Mouse (Mus musculus) myocyte (in vitro differentiated cells): ENCODE data around the gene Il7r. TPM values are rescaled to one million over a fixed set of nuclear protein-coding genes. Genes with fewer than 3 reads are reported as not detected.

ENCODE experiments used
- H3K27me3 ChIP-seq: one replicate; pipeline ENCODE4 v1.6.1; 2011; ENCODE audit not compliant: control insufficient read depth, insufficient read depth, insufficient read length
- H3K36me3 ChIP-seq: one replicate; pipeline ENCODE4 v1.6.1; 2011; ENCODE audit not compliant: control insufficient read depth, insufficient read depth
- H3K4me2 ChIP-seq: one replicate; pipeline ENCODE4 v1.6.1; 2011; ENCODE audit warnings: low read depth, control low read depth
- H3K4me3 ChIP-seq: one replicate; pipeline ENCODE4 v1.5.1; 2011; ENCODE audit warnings: mild to moderate bottlenecking, control low read depth, moderate library complexity
- H3K79me2 ChIP-seq: one replicate; pipeline ENCODE4 v1.6.1; 2011; ENCODE audit not compliant: control insufficient read depth, insufficient read depth
- H3ac ChIP-seq: one replicate; pipeline ENCODE4 v1.6.1; 2011; ENCODE audit not compliant: control insufficient read depth, insufficient read length
- CEBPB ChIP-seq: IDR thresholded peaks from 2 replicates; pipeline ENCODE4 v1.6.1; 2011; ENCODE audit warnings: mild to moderate bottlenecking, moderate library complexity; ENCODE audit not compliant: poor library complexity, insufficient read depth, severe bottlenecking
- E2F4 ChIP-seq: IDR thresholded peaks from one replicate; pipeline ENCODE4 v1.6.1; 2011; ENCODE audit warnings: mild to moderate bottlenecking, control low read depth, moderate library complexity; ENCODE audit not compliant: insufficient read depth
- MAX ChIP-seq: IDR thresholded peaks from one replicate; pipeline ENCODE4 v1.6.1; 2011; ENCODE audit warnings: low read depth, mild to moderate bottlenecking, control low read depth
- MYOD1 ChIP-seq, 3 experiments: IDR thresholded peaks; one replicate each; pipeline ENCODE4 v1.6.1; 2011; ENCODE audit warnings: control low read depth in 2 of 3, low read depth in 2 of 3, mild to moderate bottlenecking in 2 of 3, moderate library complexity in 1 of 3; ENCODE audit not compliant: insufficient read length in 2 of 3, control insufficient read depth in 1 of 3
- MYOG ChIP-seq, 3 experiments: IDR thresholded peaks; one replicate each; pipeline ENCODE4 v1.6.1; 2011; ENCODE audit warnings: control low read depth in 2 of 3, low read depth in 2 of 3, mild to moderate bottlenecking in 2 of 3; ENCODE audit not compliant: insufficient read length in 2 of 3, control insufficient read depth in 1 of 3, insufficient read depth in 1 of 3
- POLR2A ChIP-seq: IDR thresholded peaks from one replicate; pipeline ENCODE4 v1.6.1; 2011; ENCODE audit warnings: low read depth, mild to moderate bottlenecking, control low read depth, moderate library complexity; ENCODE audit not compliant: insufficient read length
- POLR2AphosphoS2 ChIP-seq: IDR thresholded peaks from one replicate; pipeline ENCODE4 v1.6.1; 2011; ENCODE audit warnings: low read depth, control low read depth; ENCODE audit not compliant: insufficient read length
- REST ChIP-seq: IDR thresholded peaks from one replicate; pipeline ENCODE4 v1.6.1; 2011; ENCODE audit warnings: mild to moderate bottlenecking, control low read depth, moderate library complexity; ENCODE audit not compliant: insufficient read depth, insufficient read length
- SRF ChIP-seq: IDR thresholded peaks from one replicate; pipeline ENCODE4 v1.6.1; 2011; ENCODE audit warnings: low read depth; ENCODE audit not compliant: control insufficient read depth, insufficient read length
- TCF12 ChIP-seq: IDR thresholded peaks from one replicate; pipeline ENCODE4 v1.6.1; 2011; ENCODE audit warnings: mild to moderate bottlenecking, control low read depth; ENCODE audit not compliant: poor library complexity, insufficient read depth, severe bottlenecking
- TCF3 ChIP-seq: IDR thresholded peaks from one replicate; pipeline ENCODE4 v1.6.1; 2011; ENCODE audit warnings: low read depth, control low read depth; ENCODE audit not compliant: insufficient read length
- USF1 ChIP-seq: IDR thresholded peaks from one replicate; pipeline ENCODE4 v1.6.1; 2011; ENCODE audit warnings: low read depth, mild to moderate bottlenecking, control low read depth, moderate library complexity
- polyA plus RNA-seq: library from polyadenylated mRNA; unstranded; fragments of >200 nt; fragmentation: generic; extraction: Trizol; gene quantifications from one replicate; pipeline ENCODE4 v1.2.1, GENCODE M21; 2012; ENCODE audit warnings: missing spikeins

Gene Il7r
- polyA plus RNA-seq, 1 experiment, result not detected

GRCm38 (mm10) chr15:9533356-9533902 lies 3.5 kb upstream of the Il7r start:
- no peak overlapping the region for H3ac ChIP-seq
- no peak overlapping the region for H3K4me3 ChIP-seq
- no peak overlapping the region for H3K4me2 ChIP-seq
- no peaks in the 10 kb centered on the region for H3K36me3 ChIP-seq
- no peaks in the 10 kb centered on the region for H3K79me2 ChIP-seq
- TF ChIP-seq E2F4 (no peak), MAX (no peak), REST (no peak), TCF3 (no peak), POLR2A (no peak), MYOD1 (IDR thresholded peaks at IDR 0.05; ENCODE audit: control insufficient read depth in 1 of 3, insufficient read length in 2 of 3, low read depth in 2 of 3) (no peak), TCF12 (no peak), SRF (no peak), USF1 (no peak), MYOG (IDR thresholded peaks at IDR 0.05; ENCODE audit: control insufficient read depth in 1 of 3, insufficient read depth in 1 of 3, insufficient read length in 2 of 3, low read depth in 2 of 3) (no peak), POLR2AphosphoS2 (no peak), CEBPB (no peak)
- no peaks in the 10 kb centered on the region for H3K27me3 ChIP-seq

DNA sequence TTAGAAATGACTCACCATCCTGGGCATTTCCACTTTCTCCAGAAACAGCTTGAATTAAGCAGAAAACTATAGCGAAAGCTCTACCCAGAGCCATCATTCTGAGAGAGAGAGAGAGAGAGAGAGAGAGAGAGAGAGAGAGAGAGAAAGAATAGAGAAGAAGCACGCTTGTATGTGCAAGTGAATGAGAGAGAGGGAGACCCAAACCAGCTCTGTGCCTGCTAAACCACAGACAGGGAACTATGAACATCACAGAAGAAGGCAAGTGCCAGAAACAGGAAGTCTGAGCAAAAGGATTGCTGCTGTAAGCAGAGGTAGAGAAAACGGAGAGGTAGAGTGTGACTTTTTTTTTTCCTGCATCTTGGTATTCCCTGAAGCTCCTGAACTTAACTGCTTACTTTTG lies 330 bp downstream of the Il7r start:
- Histone ChIP-seq H3K4me2 (no peak overlapping the region), H3K79me2 (no peaks in the 10 kb centered on the region), H3K27me3 (no peaks in the 10 kb centered on the region), H3K4me3 (no peak overlapping the region), H3ac (no peak overlapping the region), H3K36me3 (no peaks in the 10 kb centered on the region)
- no peak for TF ChIP-seq E2F4
- no peak for TF ChIP-seq SRF
- no peak for TF ChIP-seq TCF12
- no peak for TF ChIP-seq POLR2A
- TF ChIP-seq REST, result no peak
- TF ChIP-seq POLR2AphosphoS2, result no peak
- TF ChIP-seq CEBPB, result no peak
- TF ChIP-seq USF1, result no peak
- no peak for TF ChIP-seq MYOG (IDR thresholded peaks at IDR 0.05; ENCODE audit: control insufficient read depth in 1 of 3, insufficient read depth in 1 of 3, insufficient read length in 2 of 3, low read depth in 2 of 3)
- TF ChIP-seq TCF3, result no peak
- TF ChIP-seq MAX, result no peak
- no peak for TF ChIP-seq MYOD1 (IDR thresholded peaks at IDR 0.05; ENCODE audit: control insufficient read depth in 1 of 3, insufficient read length in 2 of 3, low read depth in 2 of 3)

- no peaks in the 10 kb centered on the region for H3K36me3 ChIP-seq
- no peaks in the 10 kb centered on the region for H3K27me3 ChIP-seq
- no peaks in the 10 kb centered on the region for H3K79me2 ChIP-seq
- H3ac ChIP-seq, result no peak overlapping the region
- H3K4me3 ChIP-seq, result no peak overlapping the region
- no peak overlapping the region for H3K4me2 ChIP-seq
- TF ChIP-seq CEBPB (no peak), TCF12 (no peak), E2F4 (no peak), REST (no peak), MYOG (IDR thresholded peaks at IDR 0.05; ENCODE audit: control insufficient read depth in 1 of 3, insufficient read depth in 1 of 3, insufficient read length in 2 of 3, low read depth in 2 of 3) (no peak), TCF3 (no peak), MYOD1 (IDR thresholded peaks at IDR 0.05; ENCODE audit: control insufficient read depth in 1 of 3, insufficient read length in 2 of 3, low read depth in 2 of 3) (no peak), SRF (no peak), USF1 (no peak), MAX (no peak), POLR2AphosphoS2 (no peak), POLR2A (no peak)
Measured at GRCm38 (mm10) chr15:9528186-9528935, 1.6 kb downstream of the Il7r start.

DNA sequence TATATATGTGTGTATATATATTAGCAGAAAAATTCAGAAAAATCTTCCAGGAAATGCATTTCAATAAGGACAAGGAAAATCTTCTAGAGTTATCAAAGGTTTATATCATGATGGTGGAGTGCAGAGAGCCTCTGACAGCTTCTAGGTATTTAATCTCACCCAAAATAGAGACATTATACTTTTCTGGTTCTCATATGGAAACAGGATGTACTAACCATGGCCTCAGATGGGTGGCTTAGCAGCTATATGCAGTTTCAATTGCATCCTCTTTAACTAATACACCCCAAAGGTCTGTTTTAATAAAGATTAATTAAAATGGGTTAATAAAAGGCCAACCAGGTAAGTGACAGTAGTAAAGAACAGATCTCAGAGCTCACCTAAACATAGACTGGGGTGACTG lies 3.6 kb downstream of the Il7r start:
- H3K4me2 ChIP-seq, result no peak overlapping the region
- no peak overlapping the region for H3K4me3 ChIP-seq
- H3K27me3 ChIP-seq, result no peaks in the 10 kb centered on the region
- no peaks in the 10 kb centered on the region for H3K36me3 ChIP-seq
- H3ac ChIP-seq, result no peak overlapping the region
- TF ChIP-seq USF1 (no peak), POLR2A (no peak), MYOG (IDR thresholded peaks at IDR 0.05; ENCODE audit: control insufficient read depth in 1 of 3, insufficient read depth in 1 of 3, insufficient read length in 2 of 3, low read depth in 2 of 3) (no peak), TCF12 (no peak), SRF (no peak), CEBPB (no peak), POLR2AphosphoS2 (no peak), REST (no peak), TCF3 (no peak), MYOD1 (IDR thresholded peaks at IDR 0.05; ENCODE audit: control insufficient read depth in 1 of 3, insufficient read length in 2 of 3, low read depth in 2 of 3) (no peak)
- no peaks in the 10 kb centered on the region for H3K79me2 ChIP-seq
